Mouse (Mus musculus) midbrain, embryonic 15.5 days (tissue): ENCODE measurements around the gene Sun1. TPM values are rescaled to one million over a fixed set of nuclear protein-coding genes. Genes with fewer than 3 reads are reported as not detected.

ENCODE experiments used
- ATAC-seq: fragments of 200-750 bp; cut with Nextera tagmentation; replicated peaks from 2 replicates; pipeline ENCODE4 v1.8.0; 2017; ENCODE audit warnings: moderate TSS enrichment
- H3K27ac ChIP-seq: fragments of 300-500 bp; sonication (generic); 2 replicates; pipeline ENCODE4 v1.5.1; 2015; ENCODE audit warnings: mild to moderate bottlenecking, inconsistent platforms
- H3K27me3 ChIP-seq: fragments of 300-500 bp; sonication (generic); replicated peaks from 2 replicates; pipeline ENCODE4 v1.6.1; 2015; ENCODE audit warnings: inconsistent platforms
- H3K36me3 ChIP-seq: fragments of 300-500 bp; sonication (generic); replicated peaks from 2 replicates; pipeline ENCODE4 v1.6.1; 2015; ENCODE audit warnings: inconsistent platforms
- H3K4me1 ChIP-seq: fragments of 300-500 bp; sonication (generic); 2 replicates; pipeline ENCODE4 v1.6.1; 2015; ENCODE audit warnings: inconsistent platforms
- H3K4me2 ChIP-seq: fragments of 300-500 bp; sonication (generic); 2 replicates; pipeline ENCODE4 v1.6.1; 2015; ENCODE audit warnings: inconsistent platforms, mild to moderate bottlenecking, moderate library complexity
- H3K4me3 ChIP-seq: fragments of 300-500 bp; sonication (generic); 2 replicates; pipeline ENCODE4 v1.5.1; 2015; ENCODE audit warnings: mild to moderate bottlenecking, inconsistent platforms
- H3K9ac ChIP-seq: fragments of 300-500 bp; sonication (generic); 2 replicates; pipeline ENCODE4 v1.6.1; 2015; ENCODE audit warnings: mild to moderate bottlenecking, inconsistent platforms
- H3K9me3 ChIP-seq: fragments of 300-500 bp; sonication (generic); 2 replicates; pipeline ENCODE4 v1.6.1; 2016; ENCODE audit warnings: inconsistent platforms
- WGBS: fragments of 180-500 bp; shearing (Covaris S2); methylation state at CpG from one replicate; pipeline ENCODE4 v1.1.7; 2015; ENCODE audit warnings: mixed read lengths; 5-methylcytosine and 5-hydroxymethylcytosine counted together
- polyA plus RNA-seq: library from polyadenylated mRNA; unstranded; fragments of >200 nt; fragmentation: Nextera tagmentation; extraction: Ambion mirVana; gene quantifications from 2 replicates; pipeline ENCODE4 v1.2.1, GENCODE M21; 2015

Gene Sun1
- polyA plus RNA-seq, 1 experiment from 2014 or later = 54.3 TPM

DNA sequence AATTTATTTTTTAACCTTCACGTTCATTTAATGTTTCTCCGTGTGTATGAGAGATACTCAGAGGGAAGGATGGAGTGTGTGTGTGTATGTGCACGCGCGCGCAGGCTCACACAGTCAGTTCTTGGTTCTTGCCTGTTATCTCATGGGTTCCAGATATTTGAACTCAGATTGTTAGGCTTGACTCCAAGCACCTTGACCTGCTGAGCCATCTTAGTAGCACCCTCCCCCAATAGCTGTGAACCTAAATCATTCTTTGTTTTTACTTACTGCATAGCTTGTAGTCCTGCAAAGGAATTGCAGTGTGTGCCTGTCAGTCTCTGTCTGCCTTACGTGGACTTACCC is 9.2 kb downstream of the Sun1 start:
- Histone ChIP-seq H3K36me3 (no peaks in the 10 kb centered on the region), H3K27ac (no peak overlapping the region), H3K4me2 (no peak overlapping the region), H3K4me1 (peaks cover 11% of the 10 kb centered on the region), H3K27me3 (no peaks in the 10 kb centered on the region), H3K9me3 (no peaks in the 10 kb centered on the region), H3K9ac (no peak overlapping the region), H3K4me3 (no peak overlapping the region)
- WGBS = 98% methylated on average over 7 of the region's 7 CpGs
- ATAC-seq = no peak

DNA sequence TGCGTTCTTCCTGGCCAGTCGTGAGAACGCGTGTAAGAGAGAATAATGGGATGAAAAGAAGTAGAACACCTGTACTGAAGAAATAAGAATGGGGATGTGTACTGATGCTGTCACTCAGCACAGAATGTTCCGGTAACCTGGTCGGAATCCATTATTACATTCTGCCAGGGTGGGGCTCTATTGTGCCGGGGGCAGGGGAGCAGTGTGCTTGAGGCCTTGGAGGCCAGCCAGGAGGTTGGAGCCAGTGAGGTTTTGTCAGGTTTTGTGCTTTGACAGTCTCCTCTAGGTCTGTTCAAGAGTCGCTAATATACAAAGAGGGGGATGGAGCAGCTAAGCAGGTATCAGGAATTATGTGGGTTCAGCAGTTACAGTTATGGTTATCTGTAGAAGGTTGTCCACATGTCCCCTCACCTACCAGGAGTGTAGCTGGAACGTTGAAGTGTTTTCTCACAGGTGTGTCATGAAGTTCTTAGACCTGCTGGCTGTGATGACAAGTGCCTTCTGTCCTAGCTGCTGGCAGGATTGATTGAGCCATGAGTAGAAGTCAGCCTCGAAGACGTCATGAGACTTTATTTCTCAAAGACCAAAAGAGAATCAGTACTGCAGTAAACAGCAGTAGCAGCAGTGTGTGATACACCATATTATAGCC is 11.4 kb downstream of the Sun1 start:
- no peaks in the 10 kb centered on the region for H3K9me3 ChIP-seq
- no peak overlapping the region for H3K4me2 ChIP-seq
- 92% methylated on average over 11 of the region's 11 CpGs for WGBS
- no peaks in the 10 kb centered on the region for H3K27me3 ChIP-seq
- no peak overlapping the region for H3K4me3 ChIP-seq
- no peak overlapping the region for H3K27ac ChIP-seq
- no peaks in the 10 kb centered on the region; the same call in 1 of the 2 replicates for H3K4me1 ChIP-seq
- no peak overlapping the region for H3K9ac ChIP-seq
- ATAC-seq = no peak
- H3K36me3 ChIP-seq = peaks cover 10% of the 10 kb centered on the region; the same call in 1 of the 2 replicates

DNA sequence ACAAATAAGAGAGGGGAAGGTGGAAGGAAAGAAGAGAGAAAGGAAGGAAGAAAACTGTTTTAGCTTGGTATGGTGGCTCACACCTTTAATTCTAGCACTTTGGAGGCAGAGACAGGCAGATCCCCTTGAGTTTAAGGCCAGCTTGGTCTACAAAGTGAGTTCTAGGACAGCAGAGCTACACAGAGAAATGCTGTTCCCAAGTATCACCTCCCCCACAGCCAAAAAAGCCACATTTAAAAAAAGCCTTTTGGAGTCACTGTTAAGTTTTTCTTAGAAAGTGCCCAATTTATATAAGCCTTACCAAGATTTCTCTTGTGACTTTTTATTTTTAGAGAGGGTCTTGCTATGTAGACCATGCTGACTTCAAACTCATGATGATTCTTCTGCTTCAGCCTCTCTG is 13.9 kb downstream of the Sun1 start:
- Histone ChIP-seq H3K27ac (no peak overlapping the region), H3K9ac (no peak overlapping the region), H3K4me2 (no peak overlapping the region), H3K9me3 (no peaks in the 10 kb centered on the region), H3K36me3 (peaks cover 13% of the 10 kb centered on the region; the same call in 1 of the 2 replicates), H3K4me3 (no peak overlapping the region), H3K4me1 (no peaks in the 10 kb centered on the region), H3K27me3 (no peaks in the 10 kb centered on the region)
- ATAC-seq = no peak

DNA sequence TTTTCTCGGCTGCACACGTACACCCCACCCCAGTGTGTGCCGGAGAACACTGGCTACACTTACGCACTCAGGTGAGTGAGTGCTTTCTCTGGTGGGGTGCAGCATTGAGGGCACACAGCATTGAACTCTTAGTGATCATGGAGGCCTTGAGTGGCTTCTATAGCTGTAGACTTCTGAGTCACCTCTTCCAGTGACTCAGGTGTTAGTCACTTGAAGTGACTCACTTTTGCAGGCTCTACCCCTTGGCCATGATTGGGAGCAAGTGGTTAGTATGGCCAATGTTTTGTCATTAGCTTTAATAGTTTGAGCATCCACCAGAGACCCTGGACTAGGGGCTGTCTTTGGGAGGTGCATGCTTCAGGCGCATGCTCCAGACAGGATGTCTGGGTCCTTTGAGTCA is 14.7 kb downstream of the Sun1 start:
- no peaks in the 10 kb centered on the region for H3K9me3 ChIP-seq
- WGBS = 99% methylated on average over 5 of the region's 5 CpGs
- no peak for ATAC-seq
- H3K36me3 ChIP-seq = peaks cover 17% of the 10 kb centered on the region; the same call in 1 of the 2 replicates
- H3K4me1 ChIP-seq = no peaks in the 10 kb centered on the region
- no peak overlapping the region for H3K4me3 ChIP-seq
- H3K9ac ChIP-seq = no peak overlapping the region
- no peaks in the 10 kb centered on the region for H3K27me3 ChIP-seq
- no peak overlapping the region for H3K27ac ChIP-seq
- H3K4me2 ChIP-seq = no peak overlapping the region

DNA sequence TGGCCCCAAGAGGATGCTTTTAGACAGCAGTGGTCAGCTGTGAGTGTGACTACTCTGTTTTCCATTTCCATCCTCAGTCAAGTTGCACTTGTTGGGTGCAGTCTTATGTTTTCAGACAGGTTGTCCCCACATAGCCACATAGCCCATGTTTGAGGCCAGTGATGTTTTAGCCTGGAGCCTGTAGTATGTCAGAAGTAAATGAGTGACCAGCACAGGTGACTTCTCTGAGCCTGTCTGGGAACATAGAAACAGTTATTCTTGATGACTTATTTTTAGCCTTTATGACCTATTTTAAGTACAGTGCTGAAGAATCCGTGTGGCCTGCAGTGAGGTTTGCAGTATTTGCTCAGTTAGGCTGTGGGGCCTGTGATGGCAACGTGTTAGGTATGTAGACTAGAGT is 15.7 kb downstream of the Sun1 start:
- no peak for ATAC-seq
- no peaks in the 10 kb centered on the region for H3K9me3 ChIP-seq
- no peaks in the 10 kb centered on the region for H3K27me3 ChIP-seq
- H3K4me2 ChIP-seq = no peak overlapping the region
- no peaks in the 10 kb centered on the region for H3K4me1 ChIP-seq
- WGBS = 96% methylated on average over 2 of the region's 2 CpGs
- no peak overlapping the region for H3K27ac ChIP-seq
- H3K36me3 ChIP-seq = peaks cover 22% of the 10 kb centered on the region; the same call in 1 of the 2 replicates
- H3K4me3 ChIP-seq = no peak overlapping the region
- H3K9ac ChIP-seq = no peak overlapping the region

DNA sequence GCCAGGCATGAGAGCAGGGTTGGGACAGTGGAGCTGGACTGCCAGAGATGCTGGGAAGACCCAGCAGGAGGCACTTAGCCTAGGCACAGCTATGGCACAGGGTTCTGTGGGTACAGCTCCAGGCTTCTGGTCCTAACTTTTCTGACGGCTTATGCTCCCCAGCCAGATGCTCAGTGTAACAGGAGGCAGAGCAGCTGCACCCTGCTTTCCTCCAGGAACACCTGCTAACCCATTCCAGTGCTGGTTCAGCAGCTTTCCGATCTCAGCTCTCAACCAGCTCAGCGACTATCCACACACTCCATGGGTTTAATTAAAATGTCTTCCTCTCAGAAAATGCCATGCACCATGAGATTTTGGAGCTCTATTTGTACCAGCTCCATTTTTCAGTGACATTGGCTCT is 16.3 kb downstream of the Sun1 start:
- no peak overlapping the region for H3K27ac ChIP-seq
- no peak overlapping the region for H3K9ac ChIP-seq
- WGBS = 83% methylated on average over 3 of the region's 3 CpGs
- no peak overlapping the region for H3K4me3 ChIP-seq
- no peaks in the 10 kb centered on the region for H3K4me1 ChIP-seq
- no peaks in the 10 kb centered on the region for H3K27me3 ChIP-seq
- H3K36me3 ChIP-seq = peaks cover 29% of the 10 kb centered on the region; the same call in 1 of the 2 replicates
- no peak overlapping the region for H3K4me2 ChIP-seq
- ATAC-seq = no peak
- H3K9me3 ChIP-seq = no peaks in the 10 kb centered on the region

DNA sequence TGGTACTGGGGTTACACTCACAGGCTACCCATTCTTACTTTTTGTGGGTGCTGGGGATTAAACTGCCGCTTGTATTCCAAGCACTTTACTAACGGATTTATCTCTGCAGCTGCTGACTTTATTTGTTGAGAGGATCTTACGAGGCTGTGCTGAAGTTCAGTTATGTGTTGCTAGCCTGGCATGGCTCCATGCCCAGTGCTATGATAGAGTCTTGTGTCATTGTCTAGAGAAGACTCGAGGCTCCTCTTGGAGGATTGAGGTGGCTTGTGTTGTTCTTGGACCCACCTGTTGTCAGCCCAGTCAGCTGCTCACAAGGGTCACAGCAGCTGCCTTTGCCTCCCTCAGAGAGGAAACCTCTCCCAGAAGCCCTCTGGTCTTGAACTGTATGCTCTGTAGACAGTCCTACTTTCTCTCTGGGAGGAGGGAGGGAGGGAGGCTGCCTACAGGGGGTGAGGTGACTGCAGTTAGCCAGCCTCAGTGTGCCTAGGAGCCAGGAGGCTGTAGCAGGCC is 19.6 kb downstream of the Sun1 start:
- Histone ChIP-seq H3K4me3 (no peak overlapping the region), H3K4me1 (no peaks in the 10 kb centered on the region), H3K4me2 (no peak overlapping the region), H3K27me3 (no peaks in the 10 kb centered on the region), H3K9ac (no peak overlapping the region), H3K9me3 (no peaks in the 10 kb centered on the region), H3K36me3 (peaks cover 41% of the 10 kb centered on the region; the same call in 1 of the 2 replicates), H3K27ac (no peak overlapping the region)
- 81% methylated on average over 4 of the region's 4 CpGs for WGBS
- no peak for ATAC-seq

DNA sequence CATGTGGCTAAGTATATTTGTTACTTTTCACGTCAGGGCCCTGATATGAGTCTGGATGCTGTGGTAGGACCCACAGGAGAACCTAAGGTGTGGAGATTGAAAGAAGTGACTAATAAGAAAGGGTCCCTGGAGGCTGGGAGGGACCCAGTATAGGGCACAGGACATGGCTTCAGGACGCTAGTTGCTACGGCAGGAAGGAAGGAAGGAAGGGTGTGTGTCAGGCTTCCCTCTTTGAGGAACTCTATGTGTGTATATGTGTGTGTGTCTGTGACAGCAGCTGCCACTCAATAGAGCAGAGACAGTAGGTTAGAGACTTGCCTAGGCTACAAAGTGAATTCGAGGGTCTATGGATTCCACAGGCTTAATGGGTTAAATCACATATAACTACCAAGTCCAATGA is 20.2 kb downstream of the Sun1 start:
- no peak for ATAC-seq
- H3K9ac ChIP-seq = no peak overlapping the region
- no peaks in the 10 kb centered on the region for H3K4me1 ChIP-seq
- peaks cover 38% of the 10 kb centered on the region; the same call in 1 of the 2 replicates for H3K36me3 ChIP-seq
- H3K4me2 ChIP-seq = no peak overlapping the region
- H3K4me3 ChIP-seq = no peak overlapping the region
- H3K27me3 ChIP-seq = no peaks in the 10 kb centered on the region
- no peaks in the 10 kb centered on the region for H3K9me3 ChIP-seq
- WGBS = 89% methylated on average over 4 of the region's 4 CpGs
- no peak overlapping the region for H3K27ac ChIP-seq

DNA sequence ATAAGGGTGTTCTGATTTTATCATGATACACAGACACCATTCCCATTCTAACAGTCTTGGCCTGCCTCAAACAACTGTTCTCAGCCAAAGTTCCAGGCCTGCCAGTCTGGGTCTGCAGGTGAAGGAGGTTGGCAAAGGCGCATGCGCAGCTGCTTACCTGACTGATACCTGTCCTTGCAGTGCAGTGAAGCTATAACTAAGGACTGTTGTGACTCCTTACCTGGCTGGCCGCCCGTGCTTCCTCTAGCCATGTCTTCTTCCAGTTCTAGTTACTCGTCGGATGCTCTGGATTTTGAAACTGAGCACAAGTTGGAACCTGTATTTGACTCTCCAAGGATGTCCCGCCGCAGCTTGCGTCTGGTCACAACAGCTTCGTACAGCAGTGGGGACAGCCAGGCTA is 22.9 kb downstream of the Sun1 start:
- WGBS = 98% methylated on average over 10 of the region's 10 CpGs
- Histone ChIP-seq H3K27me3 (no peaks in the 10 kb centered on the region), H3K4me1 (no peaks in the 10 kb centered on the region), H3K36me3 (peaks cover 58% of the 10 kb centered on the region), H3K27ac (no peak overlapping the region), H3K4me3 (no peak overlapping the region), H3K9me3 (no peaks in the 10 kb centered on the region), H3K4me2 (no peak overlapping the region), H3K9ac (no peak overlapping the region)
- no peak for ATAC-seq

DNA sequence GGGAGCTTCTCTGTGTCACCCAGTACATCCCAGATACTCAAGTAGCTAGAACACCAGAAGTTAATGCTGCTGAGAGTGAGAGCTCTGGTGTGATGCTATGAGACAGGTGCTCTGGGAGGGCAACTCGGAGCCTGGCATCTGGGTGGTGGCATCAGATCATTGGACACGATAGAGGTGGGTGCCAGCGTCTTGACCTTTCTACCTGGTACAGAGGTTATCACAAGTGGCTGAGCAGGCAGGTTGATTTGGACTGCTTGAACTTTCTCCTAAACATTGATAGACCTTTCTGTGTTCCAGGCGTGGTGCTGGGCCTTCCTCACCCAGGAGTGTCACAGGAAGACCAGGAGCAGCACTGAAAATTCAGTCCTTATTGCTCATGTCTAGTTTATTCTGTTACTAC is 26.8 kb downstream of the Sun1 start:
- Histone ChIP-seq H3K9me3 (no peaks in the 10 kb centered on the region), H3K4me3 (no peak overlapping the region), H3K4me2 (no peak overlapping the region), H3K9ac (no peak overlapping the region), H3K4me1 (no peaks in the 10 kb centered on the region), H3K27me3 (no peaks in the 10 kb centered on the region), H3K27ac (no peak overlapping the region), H3K36me3 (peaks cover 62% of the 10 kb centered on the region)
- no peak for ATAC-seq
- WGBS = 95% methylated on average over 4 of the region's 4 CpGs

DNA sequence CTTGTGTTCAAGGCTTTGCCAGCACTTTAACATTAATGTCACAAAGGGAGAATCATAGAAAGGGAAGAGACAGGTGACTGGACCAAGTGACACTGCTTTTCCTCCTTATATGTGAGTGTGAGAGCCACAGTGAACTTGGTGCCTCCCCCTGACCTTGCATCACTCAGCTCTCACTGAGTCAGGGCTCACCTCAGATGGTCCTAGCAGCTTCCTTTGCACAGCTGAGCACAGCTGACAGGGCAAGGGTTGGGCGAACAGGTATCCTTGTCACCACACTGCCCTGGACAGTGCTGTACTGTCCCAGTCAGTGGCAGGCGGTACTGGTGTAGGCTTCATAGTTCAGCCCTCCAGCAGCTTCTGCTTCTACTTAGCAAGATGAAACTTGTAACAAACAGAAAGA is 27.2 kb downstream of the Sun1 start:
- ATAC-seq = no peak
- peaks cover 62% of the 10 kb centered on the region for H3K36me3 ChIP-seq

DNA sequence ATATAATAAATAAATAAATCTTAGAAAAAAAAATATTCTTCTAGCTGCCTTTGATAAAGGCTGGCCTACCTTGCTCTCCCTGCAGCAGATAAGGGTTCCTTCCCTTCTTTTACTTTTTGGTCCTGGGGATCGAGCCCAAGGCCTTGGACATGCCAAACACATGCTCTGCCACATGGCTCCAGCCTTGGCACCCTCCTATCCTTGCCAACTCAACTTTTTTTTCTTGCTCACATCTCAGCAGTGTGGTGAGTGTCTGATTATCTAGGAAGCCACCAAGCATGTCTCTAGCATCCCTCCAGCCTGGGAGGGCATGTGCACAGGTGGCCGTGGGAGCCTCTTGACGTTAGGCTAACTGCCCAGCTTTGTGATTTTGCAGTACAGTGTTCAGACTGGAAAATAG is 27.9 kb downstream of the Sun1 start:
- H3K4me1 ChIP-seq = no peaks in the 10 kb centered on the region
- no peaks in the 10 kb centered on the region for H3K9me3 ChIP-seq
- H3K27me3 ChIP-seq = no peaks in the 10 kb centered on the region
- WGBS = 96% methylated on average over 3 of the region's 3 CpGs
- no peak overlapping the region for H3K9ac ChIP-seq
- no peak overlapping the region for H3K27ac ChIP-seq
- ATAC-seq = no peak
- peaks cover 62% of the 10 kb centered on the region for H3K36me3 ChIP-seq
- H3K4me3 ChIP-seq = no peak overlapping the region
- no peak overlapping the region for H3K4me2 ChIP-seq

More for the DNA sequence above, 27.2 kb downstream of the Sun1 start:
- Histone ChIP-seq H3K27me3 (no peaks in the 10 kb centered on the region), H3K4me2 (no peak overlapping the region), H3K9ac (no peak overlapping the region), H3K4me3 (no peak overlapping the region), H3K27ac (no peak overlapping the region), H3K9me3 (no peaks in the 10 kb centered on the region), H3K4me1 (no peaks in the 10 kb centered on the region)
- WGBS = 97% methylated on average over 2 of the region's 2 CpGs

DNA sequence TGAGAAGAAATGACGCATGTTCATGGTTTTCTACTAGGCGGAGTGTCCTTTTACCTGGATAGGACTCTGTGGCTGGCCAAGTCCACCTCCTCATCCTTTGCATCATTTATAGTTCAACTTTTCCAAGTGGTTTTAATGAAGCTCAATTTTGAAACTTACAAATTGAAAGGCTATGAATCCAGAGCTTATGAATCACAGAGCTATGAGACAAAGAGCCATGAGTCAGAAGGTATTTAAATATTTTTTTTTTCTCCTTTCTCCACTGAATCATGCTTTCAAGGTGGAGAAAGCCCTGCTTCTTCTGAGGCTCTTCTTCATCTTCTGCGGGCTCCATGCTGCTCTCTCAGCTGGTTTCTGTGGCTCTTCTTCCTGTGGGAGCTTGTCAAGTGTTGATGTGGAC is 29.3 kb downstream of the Sun1 start:
- Histone ChIP-seq H3K4me3 (no peak overlapping the region), H3K9ac (no peak overlapping the region), H3K9me3 (no peaks in the 10 kb centered on the region), H3K4me1 (no peaks in the 10 kb centered on the region), H3K27ac (no peak overlapping the region), H3K27me3 (no peaks in the 10 kb centered on the region), H3K36me3 (peaks cover 54% of the 10 kb centered on the region), H3K4me2 (no peak overlapping the region)
- WGBS = 93% methylated on average over 3 of the region's 3 CpGs
- no peak for ATAC-seq
